Mouse (Mus musculus) neural tube, embryonic 11.5 days (tissue): ENCODE results near the gene Crabp2. TPM values are rescaled to one million over a fixed set of nuclear protein-coding genes. Genes with fewer than 3 reads are reported as not detected.
"Not testable (repeated sequence)": the region's sequence is repeated elsewhere in the genome, so short reads cannot be mapped to it uniquely, and the experiment has no call there.

ENCODE experiments used
- ATAC-seq: fragments of 200-750 bp; cut with Nextera tagmentation; 2 replicates; pipeline ENCODE4 v1.8.0; 2017; ENCODE audit warnings: moderate number of reproducible peaks, mild to moderate bottlenecking, moderate TSS enrichment, moderate library complexity; ENCODE audit not compliant: insufficient read depth, low FRiP score, low TSS enrichment
- DNase-seq: peaks from one replicate; pipeline ENCODE4 v3.0.0-alpha.2; 2015; ENCODE audit warnings: low spot score
- H3K27ac ChIP-seq: fragments of 300-500 bp; sonication (generic); 2 replicates; pipeline ENCODE4 v1.5.1; 2014; ENCODE audit warnings: low read depth, mild to moderate bottlenecking, low read length
- H3K27me3 ChIP-seq: fragments of 300-500 bp; sonication (generic); 2 replicates; pipeline ENCODE4 v1.6.1; 2014; ENCODE audit warnings: mild to moderate bottlenecking, low read length, mixed read lengths; ENCODE audit not compliant: control insufficient read depth, insufficient read depth
- H3K36me3 ChIP-seq: fragments of 300-500 bp; sonication (generic); 2 replicates; pipeline ENCODE4 v1.6.1; 2014; ENCODE audit warnings: mild to moderate bottlenecking, low read length, moderate library complexity, mixed read lengths; ENCODE audit not compliant: control insufficient read depth, insufficient read depth
- H3K4me1 ChIP-seq: fragments of 300-500 bp; sonication (generic); 2 replicates; pipeline ENCODE4 v1.6.1; 2014; ENCODE audit warnings: low read length, mixed read lengths; ENCODE audit not compliant: control insufficient read depth, insufficient read depth
- H3K4me2 ChIP-seq: fragments of 300-500 bp; sonication (generic); 2 replicates; pipeline ENCODE4 v1.6.1; 2014; ENCODE audit warnings: low read depth, mild to moderate bottlenecking, moderate library complexity
- H3K4me3 ChIP-seq: fragments of 300-500 bp; sonication (generic); 2 replicates; pipeline ENCODE4 v1.5.1; 2014; ENCODE audit warnings: low read depth, low read length
- H3K9ac ChIP-seq: fragments of 300-500 bp; sonication (generic); 2 replicates; pipeline ENCODE4 v1.6.1; 2014; ENCODE audit warnings: mild to moderate bottlenecking, low read length
- H3K9me3 ChIP-seq: fragments of 300-500 bp; sonication (generic); 2 replicates; pipeline ENCODE4 v1.6.1; 2016; ENCODE audit warnings: low read length; ENCODE audit not compliant: control insufficient read depth
- WGBS: fragments of 180-500 bp; shearing (Covaris S2); extraction: QIAGEN DNeasy Blood & Tissue Kit; methylation state at CpG from one replicate; pipeline ENCODE4 v1.1.7; 2014; 5-methylcytosine and 5-hydroxymethylcytosine counted together
- polyA plus RNA-seq: library from polyadenylated mRNA; unstranded; fragments of >200 nt; fragmentation: Nextera tagmentation; extraction: Ambion mirVana; gene quantifications from 2 replicates; pipeline ENCODE4 v1.2.1, GENCODE M21; 2014

The Crabp2 gene
- polyA plus RNA-seq, result 565 and 607 TPM in 2 replicates

- Histone ChIP-seq H3K4me1 (peaks cover 72% of the 10 kb centered on the region), H3K4me3 (peak within 1 kb of the TSS; percentile 70), H3K27me3 (no peaks in the 10 kb centered on the region), H3K9me3 (no peaks in the 10 kb centered on the region), H3K9ac (peak within 1 kb of the TSS; percentile 51), H3K27ac (peak within 1 kb of the TSS; percentile 77), H3K4me2 (peak within 1 kb of the TSS; percentile 86), H3K36me3 (no peaks in the 10 kb centered on the region)
- ATAC-seq (peak; percentile 43; the same call in 1 of the 2 replicates), DNase-seq (peak; percentile 80)
- under 1% methylated on average over 35 of the region's 35 CpGs for WGBS
Measured at GRCm38 (mm10) chr3:87948378-87949265, at the start of gene Crabp2. TSS of gene Crabp2 (plus strand) at chr3:87948666.

DNA sequence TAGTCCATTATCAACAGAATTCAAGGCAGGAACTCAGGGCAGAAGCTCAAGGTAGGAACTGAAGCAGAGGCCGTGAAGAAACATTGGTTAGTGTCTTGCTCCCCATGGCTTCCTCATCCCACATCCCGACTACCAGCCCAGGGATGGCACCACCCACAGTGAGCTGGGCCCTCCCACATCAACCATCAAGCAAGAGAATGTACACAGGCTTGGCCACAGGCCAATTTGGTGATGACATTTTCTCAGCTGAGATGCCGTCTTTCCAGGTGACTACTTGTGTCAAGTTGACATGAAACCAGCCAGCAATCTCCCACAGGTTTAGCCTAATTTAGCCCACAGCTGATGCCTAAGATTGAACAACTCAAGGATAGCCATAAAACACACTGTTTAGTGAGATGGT lies 49.2 kb upstream of the Crabp2 start:
- no peak for ATAC-seq
- no peak overlapping the region for H3K9ac ChIP-seq

DNA sequence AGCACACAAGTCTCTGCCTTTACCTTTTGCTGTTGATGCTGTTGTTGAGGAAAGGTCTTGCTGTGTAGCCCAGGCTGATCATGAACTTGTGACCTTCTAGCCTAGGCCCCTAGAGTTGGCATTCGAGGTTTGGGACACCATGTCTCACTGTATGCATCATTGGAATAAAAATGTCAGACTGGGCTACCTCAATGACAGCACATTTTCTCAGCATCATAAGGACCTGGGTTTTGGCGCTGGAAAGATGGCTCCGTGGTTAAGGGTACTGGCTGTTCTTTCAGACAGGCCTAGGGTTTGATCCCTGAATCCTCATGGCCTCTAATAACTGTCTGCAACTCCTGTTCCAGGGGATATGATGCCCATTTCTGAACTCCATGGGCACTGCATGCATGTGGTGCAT lies 48.7 kb upstream of the Crabp2 start:
- Histone ChIP-seq H3K9me3 (no peaks in the 10 kb centered on the region), H3K4me1 (no peaks in the 10 kb centered on the region), H3K4me2 (no peak overlapping the region), H3K9ac (no peak overlapping the region), H3K27me3 (no peaks in the 10 kb centered on the region), H3K4me3 (no peak overlapping the region), H3K27ac (no peak overlapping the region), H3K36me3 (no peaks in the 10 kb centered on the region)
- ATAC-seq (no peak), DNase-seq (no peak)
- 81% methylated on average over 3 of the region's 3 CpGs for WGBS

More for the DNA sequence above, 49.2 kb upstream of the Crabp2 start:
- WGBS, result 70% methylated on average over 3 of the region's 3 CpGs
- no peak for DNase-seq
- no peak overlapping the region for H3K4me3 ChIP-seq
- no peaks in the 10 kb centered on the region for H3K27me3 ChIP-seq
- H3K4me2 ChIP-seq, result no peak overlapping the region
- H3K9me3 ChIP-seq, result no peaks in the 10 kb centered on the region
- no peaks in the 10 kb centered on the region for H3K4me1 ChIP-seq
- no peaks in the 10 kb centered on the region for H3K36me3 ChIP-seq
- H3K27ac ChIP-seq, result no peak overlapping the region

DNA sequence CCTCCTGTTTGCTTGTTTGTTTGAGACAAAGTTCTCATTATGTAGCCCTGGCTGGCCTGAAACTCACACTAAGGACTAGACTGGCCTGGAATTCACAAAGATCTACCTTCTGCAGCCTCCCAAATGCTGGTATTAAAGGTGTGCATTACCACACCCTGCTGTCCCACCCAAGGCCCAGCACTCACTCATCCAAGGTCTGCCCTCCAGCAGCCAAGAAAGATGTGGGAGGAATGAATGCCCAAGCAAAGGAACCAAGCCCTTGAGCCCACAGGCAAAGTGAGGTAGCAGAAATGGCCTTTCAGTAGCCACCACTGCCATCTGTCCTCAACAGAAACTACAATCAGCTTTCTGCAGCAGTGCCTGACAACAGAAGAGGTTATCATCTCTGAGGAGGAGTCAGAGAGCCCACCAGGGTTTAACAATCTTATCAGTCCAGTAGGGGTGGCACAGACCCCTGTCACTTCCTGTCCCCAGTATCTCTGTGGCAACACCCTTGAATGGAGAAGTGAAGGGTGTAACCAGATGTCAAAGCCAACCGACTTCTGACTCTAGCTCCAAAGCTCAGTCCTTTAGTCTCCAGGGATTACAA lies 47.3 kb upstream of the Crabp2 start:
- Histone ChIP-seq H3K27ac (no peak overlapping the region), H3K4me1 (no peaks in the 10 kb centered on the region), H3K27me3 (no peaks in the 10 kb centered on the region), H3K9ac (no peak overlapping the region), H3K4me2 (no peak overlapping the region), H3K9me3 (no peaks in the 10 kb centered on the region), H3K36me3 (no peaks in the 10 kb centered on the region), H3K4me3 (no peak overlapping the region)
- DNase-seq, result no peak
- 53% methylated on average over 1 of the region's 1 CpGs for WGBS
- no peak for ATAC-seq

DNA sequence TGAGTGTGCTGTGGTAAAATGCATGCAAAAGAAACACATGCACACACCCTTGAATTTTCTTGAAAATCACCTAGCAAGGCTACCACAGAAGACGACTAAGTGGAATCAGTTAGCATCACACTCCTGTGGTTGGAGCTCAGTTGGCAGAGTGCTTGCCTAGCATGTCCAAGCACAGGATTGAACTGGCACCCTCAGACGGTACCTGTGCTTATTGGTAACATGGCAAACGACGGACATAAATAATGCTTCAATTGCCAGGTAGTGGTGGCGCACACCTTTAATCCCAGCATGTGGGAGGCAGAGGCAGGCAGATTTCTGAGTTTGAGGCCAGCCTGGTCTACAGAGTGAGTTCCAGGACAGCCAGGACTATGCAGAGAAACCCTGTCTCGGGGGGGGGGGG lies 46.5 kb upstream of the Crabp2 start:
- H3K27ac ChIP-seq, H3K9ac ChIP-seq, H3K4me2 ChIP-seq, ATAC-seq, H3K9me3 ChIP-seq, DNase-seq, H3K4me3 ChIP-seq, H3K4me1 ChIP-seq, H3K27me3 ChIP-seq, H3K36me3 ChIP-seq: not testable (repeated sequence)
- 71% methylated on average over 6 of the region's 6 CpGs for WGBS

DNA sequence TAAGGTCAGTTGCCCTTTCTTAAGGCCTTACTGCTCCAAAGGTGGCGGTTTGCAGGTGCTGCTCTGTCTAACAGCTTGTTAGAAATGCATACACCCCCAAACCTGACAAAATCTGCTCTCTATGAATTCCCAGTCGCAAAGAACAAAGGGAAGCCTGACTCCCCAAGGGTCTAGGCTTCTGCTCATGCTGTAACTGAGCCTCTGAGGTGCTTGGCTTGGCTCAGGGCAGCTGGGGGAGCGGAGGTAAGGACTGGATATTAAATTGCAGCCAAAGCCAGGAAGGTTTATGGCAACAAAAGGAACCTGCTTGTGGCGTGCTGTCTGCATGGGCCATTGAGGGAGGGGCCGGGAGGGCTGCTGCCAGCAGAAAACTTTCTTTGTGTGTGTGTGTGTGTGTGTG lies 44.6 kb upstream of the Crabp2 start:
- Histone ChIP-seq H3K4me2 (no peak overlapping the region), H3K27me3 (no peaks in the 10 kb centered on the region), H3K27ac (no peak overlapping the region), H3K4me3 (no peak overlapping the region), H3K9ac (no peak overlapping the region), H3K9me3 (no peaks in the 10 kb centered on the region), H3K4me1 (peaks cover 4% of the 10 kb centered on the region; the same call in 1 of the 2 replicates), H3K36me3 (no peaks in the 10 kb centered on the region)
- 51% methylated on average over 5 of the region's 5 CpGs for WGBS
- no peak for ATAC-seq
- DNase-seq, result no peak

DNA sequence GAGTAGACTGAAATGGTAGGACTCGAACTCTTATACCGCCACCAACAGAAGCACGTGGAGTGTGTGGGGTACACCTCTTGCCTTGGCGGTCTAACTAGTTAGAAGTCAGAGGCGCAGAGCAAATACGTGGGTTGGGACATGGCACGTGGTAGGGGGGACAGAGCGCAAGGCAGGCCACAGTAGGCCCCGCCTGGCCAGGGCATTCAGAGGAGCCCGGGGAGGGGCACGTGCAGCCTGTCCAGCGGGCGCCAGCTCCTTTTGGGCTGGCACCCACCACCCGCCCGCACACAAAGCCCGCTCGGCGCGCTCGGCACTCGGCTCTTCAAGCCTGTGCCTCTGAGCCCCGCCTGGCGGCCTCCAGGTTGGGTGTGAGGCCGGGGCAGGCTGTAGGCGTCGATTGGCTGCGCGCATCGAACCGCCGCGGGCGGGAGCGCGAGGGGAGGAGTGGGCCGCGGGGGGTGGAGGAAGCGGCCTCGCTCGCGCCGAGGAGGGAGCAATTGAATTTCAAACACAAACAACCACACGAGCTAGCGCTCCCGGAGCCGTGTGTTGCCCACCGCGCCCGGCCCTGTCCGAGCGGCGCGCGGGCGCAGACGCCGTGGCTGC lies 42.5 kb upstream of the Crabp2 start, which contains the start of gene Hdgf:
Gene Hdgf, plus strand, starts transcription at position 442 of the 606 bp plus-strand sequence.
- peak within 1 kb of the TSS; percentile 98 for H3K4me3 ChIP-seq
- peak within 1 kb of the TSS; percentile 84 for H3K27ac ChIP-seq
- peak within 1 kb of the TSS; percentile 89 for H3K4me2 ChIP-seq
- WGBS, result under 1% methylated on average over 52 of the region's 57 CpGs
- DNase-seq (peak; percentile 98), ATAC-seq (peak; percentile 95)
- no peaks in the 10 kb centered on the region for H3K27me3 ChIP-seq
- no peaks in the 10 kb centered on the region for H3K36me3 ChIP-seq
- H3K9ac ChIP-seq, result peak within 1 kb of the TSS; percentile 97
- no peaks in the 10 kb centered on the region for H3K9me3 ChIP-seq
- H3K4me1 ChIP-seq, result peaks cover 18% of the 10 kb centered on the region

DNA sequence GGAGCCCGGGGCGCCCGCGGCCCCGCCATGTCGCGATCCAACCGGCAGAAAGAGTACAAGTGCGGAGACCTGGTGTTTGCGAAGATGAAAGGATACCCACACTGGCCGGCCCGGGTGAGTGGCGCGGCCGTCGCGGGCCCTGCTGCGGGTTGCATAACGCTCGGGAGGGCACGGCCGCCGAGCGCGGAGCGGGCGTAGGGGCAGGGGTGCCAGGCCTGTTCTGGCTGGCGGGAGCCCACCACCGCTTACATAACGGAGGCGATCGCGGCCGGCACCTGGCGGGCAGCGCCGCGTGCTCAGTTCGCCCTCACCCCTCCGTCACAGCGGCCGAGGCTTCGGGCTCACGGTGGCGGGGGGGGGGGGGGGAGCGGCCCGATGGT lies 41.9 kb upstream of the Crabp2 start:
- Histone ChIP-seq H3K4me3 (peak overlapping the region; percentile 98), H3K36me3 (no peaks in the 10 kb centered on the region), H3K27ac (peak overlapping the region; percentile 84), H3K9me3 (no peaks in the 10 kb centered on the region), H3K9ac (peak overlapping the region; percentile 97), H3K27me3 (no peaks in the 10 kb centered on the region), H3K4me2 (peak overlapping the region; percentile 89), H3K4me1 (peaks cover 20% of the 10 kb centered on the region)
- DNase-seq, result peak; percentile 52
- WGBS, result 0% methylated on average over 24 of the region's 47 CpGs
- peak; percentile 39 for ATAC-seq
